Mouse (Mus musculus) embryonic facial prominence, embryonic 10.5 days (tissue): Measurements from ENCODE around the gene Rgs8. TPM values are rescaled to one million over a fixed set of nuclear protein-coding genes. Genes with fewer than 3 reads are reported as not detected.
A peak's percentile ranks its signal among the peaks of the same experiment; 100 is the strongest.

Experiments
- DNase-seq: peaks from one replicate; pipeline ENCODE4 v3.0.0-alpha.2; 2017; ENCODE audit warnings: low spot score
- H3K27ac ChIP-seq: fragments of 300-500 bp; sonication (generic); replicated peaks from 2 replicates; pipeline ENCODE4 v1.5.1; 2016; ENCODE audit warnings: mild to moderate bottlenecking
- H3K27me3 ChIP-seq: fragments of 300-500 bp; sonication (generic); replicated peaks from 2 replicates; pipeline ENCODE4 v1.6.1; 2016; ENCODE audit warnings: low read depth, mild to moderate bottlenecking; ENCODE audit not compliant: poor library complexity, severe bottlenecking
- H3K36me3 ChIP-seq: fragments of 300-500 bp; sonication (generic); replicated peaks from 2 replicates; pipeline ENCODE4 v1.6.1; 2016; ENCODE audit warnings: mild to moderate bottlenecking, moderate library complexity
- H3K4me1 ChIP-seq: fragments of 300-500 bp; sonication (generic); 2 replicates; pipeline ENCODE4 v1.6.1; 2016
- H3K4me3 ChIP-seq: fragments of 300-500 bp; sonication (generic); 2 replicates; pipeline ENCODE4 v1.5.1; 2016; ENCODE audit warnings: mild to moderate bottlenecking, moderate library complexity
- H3K9me3 ChIP-seq: fragments of 300-500 bp; sonication (generic); 2 replicates; pipeline ENCODE4 v1.6.1; 2016; ENCODE audit warnings: mild to moderate bottlenecking
- WGBS: fragments of 180-500 bp; shearing (Covaris S2); methylation state at CpG from one replicate; pipeline ENCODE4 v1.1.7; 2016; 5-methylcytosine and 5-hydroxymethylcytosine counted together
- polyA plus RNA-seq: library from polyadenylated mRNA; unstranded; fragments of >200 nt; fragmentation: Nextera tagmentation; extraction: Ambion mirVana; gene quantifications from 2 replicates; pipeline ENCODE4 v1.2.1, GENCODE M21; 2016

Gene Rgs8
- polyA plus RNA-seq, 1 experiment from 2014 or later, result 2.3 TPM

DNA sequence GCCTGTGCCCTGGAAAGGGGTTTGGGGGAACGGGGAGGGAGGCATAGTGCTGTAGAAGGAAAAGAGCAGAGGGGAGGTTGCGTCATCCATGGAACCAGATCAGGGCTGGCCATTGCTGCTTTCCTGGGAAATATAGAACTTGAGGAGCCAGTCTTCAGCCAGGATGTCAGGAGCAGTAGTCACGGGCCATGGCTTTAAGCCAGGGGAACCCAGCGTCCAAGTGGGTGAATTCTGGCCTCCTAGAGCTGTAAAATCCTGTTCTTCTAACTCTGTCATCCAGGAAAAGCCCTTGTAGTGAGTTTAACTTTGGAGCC, 8.8 kb downstream of the Rgs8 start:
- 48% methylated on average over 4 of the region's 4 CpGs for WGBS
- H3K4me3 ChIP-seq, result 0 out of 2 replicates have a peak overlapping the region, but pooled peaks have one; percentile 11
- H3K27me3 ChIP-seq, result peaks cover 46% of the 10 kb centered on the region
- H3K4me1 ChIP-seq, result peaks cover 59% of the 10 kb centered on the region
- peak overlapping the region; percentile 30; the same call in 1 of the 2 replicates for H3K27ac ChIP-seq
- DNase-seq, result no peak
- no peaks in the 10 kb centered on the region for H3K36me3 ChIP-seq
- H3K9me3 ChIP-seq, result no peaks in the 10 kb centered on the region

DNA sequence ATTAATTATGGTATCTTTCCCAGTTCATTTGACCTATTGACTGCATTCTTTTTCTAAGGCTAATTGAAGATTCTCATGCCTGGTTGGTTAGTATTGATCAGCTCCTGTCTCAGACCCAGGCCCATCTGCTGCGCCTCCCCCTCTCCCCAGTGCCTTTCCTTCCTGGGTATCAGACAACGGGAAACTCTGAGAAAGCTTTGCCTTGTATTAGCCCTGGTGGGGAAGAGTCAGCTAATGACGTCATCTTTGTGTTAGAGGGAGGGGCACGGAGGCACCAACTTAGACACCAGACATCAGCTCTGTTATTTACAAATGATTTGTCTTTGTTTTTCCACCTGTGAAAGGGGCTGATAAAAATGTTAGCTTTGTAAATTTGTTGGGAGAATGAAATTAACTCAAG, 9.5 kb downstream of the Rgs8 start:
- Histone ChIP-seq H3K4me1 (peaks cover 62% of the 10 kb centered on the region), H3K36me3 (no peaks in the 10 kb centered on the region), H3K9me3 (no peaks in the 10 kb centered on the region), H3K4me3 (no peak overlapping the region), H3K27me3 (peaks cover 49% of the 10 kb centered on the region), H3K27ac (no peak overlapping the region)
- 31% methylated on average over 4 of the region's 4 CpGs for WGBS
- DNase-seq, result no peak

DNA sequence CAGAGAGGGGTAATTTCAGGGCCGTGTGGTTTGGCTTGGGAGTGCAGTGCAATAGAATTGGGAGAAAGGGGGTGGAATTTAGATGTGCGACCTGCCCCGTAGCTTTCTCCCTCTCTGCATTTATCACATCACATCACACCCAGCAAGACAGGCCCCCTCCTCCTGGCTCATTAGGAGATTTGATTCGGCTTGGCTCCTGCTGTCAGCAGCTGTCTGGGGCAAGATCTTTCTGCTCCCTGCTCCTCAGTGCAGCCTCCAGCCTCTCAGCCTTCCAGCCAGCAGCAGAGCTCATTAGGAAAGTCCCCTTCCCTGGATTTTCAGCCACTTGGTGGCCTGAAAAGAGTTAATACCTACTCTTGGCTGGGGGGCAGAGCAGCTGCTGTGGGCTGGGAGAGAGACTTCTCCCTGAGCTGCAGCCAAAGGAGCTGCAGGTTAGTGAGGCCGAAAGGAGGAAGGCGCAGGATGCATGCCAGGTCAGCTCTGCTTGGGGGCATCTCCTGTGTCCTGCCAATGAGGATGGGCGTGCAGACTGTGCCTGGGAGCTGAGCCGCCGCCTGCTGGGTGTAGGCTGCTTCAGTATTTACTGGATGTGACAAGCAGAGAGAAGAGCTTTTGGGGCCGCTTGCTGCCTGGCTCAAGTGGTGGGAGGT, 12.4 kb downstream of the Rgs8 start:
- H3K9me3 ChIP-seq, result no peaks in the 10 kb centered on the region
- 7% methylated on average over 10 of the region's 10 CpGs for WGBS
- H3K27me3 ChIP-seq, result peaks cover 62% of the 10 kb centered on the region
- H3K36me3 ChIP-seq, result no peaks in the 10 kb centered on the region
- H3K4me3 ChIP-seq, result peak overlapping the region; percentile 37
- peak; percentile 43 for DNase-seq
- peaks cover 51% of the 10 kb centered on the region for H3K4me1 ChIP-seq
- H3K27ac ChIP-seq, result no peak overlapping the region

- H3K4me3 ChIP-seq, result no peak overlapping the region
- H3K9me3 ChIP-seq, result no peaks in the 10 kb centered on the region
- H3K27ac ChIP-seq, result no peak overlapping the region
- WGBS, result 15% methylated on average over 1 of the region's 1 CpGs
- peaks cover 65% of the 10 kb centered on the region for H3K27me3 ChIP-seq
- no peaks in the 10 kb centered on the region for H3K36me3 ChIP-seq
- H3K4me1 ChIP-seq, result peaks cover 41% of the 10 kb centered on the region
- no peak for DNase-seq
Observed at GRCm38 (mm10) chr1:153666236-153666635, 13.4 kb downstream of the Rgs8 start.

DNA sequence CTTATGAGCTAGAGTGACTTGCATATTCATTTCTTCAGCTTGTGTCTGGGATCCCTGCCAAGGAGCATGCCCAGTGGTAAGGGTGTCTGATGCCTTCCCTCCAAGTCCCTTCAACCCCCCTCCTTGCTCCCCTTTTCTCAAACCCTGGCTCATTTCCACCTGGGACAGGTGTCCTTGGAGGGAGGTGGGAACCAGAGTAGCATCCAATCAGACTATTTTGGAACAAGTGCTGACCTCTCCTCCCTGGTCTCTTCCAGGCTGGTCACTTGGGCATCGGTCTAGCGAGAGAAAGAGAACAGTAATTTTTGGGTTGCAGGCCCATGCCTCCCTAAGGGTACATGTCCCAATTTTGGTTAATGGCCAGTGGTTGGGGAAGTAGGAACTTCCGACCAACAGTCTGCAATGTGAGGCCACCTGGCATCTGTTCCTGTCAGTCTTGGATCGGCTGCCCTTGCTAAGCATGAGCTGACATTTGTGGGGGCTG, 14.5 kb downstream of the Rgs8 start:
- 80% methylated on average over 4 of the region's 4 CpGs for WGBS
- no peak for DNase-seq
- peaks cover 30% of the 10 kb centered on the region for H3K4me1 ChIP-seq
- H3K27ac ChIP-seq, result no peak overlapping the region
- H3K9me3 ChIP-seq, result no peaks in the 10 kb centered on the region
- H3K36me3 ChIP-seq, result no peaks in the 10 kb centered on the region
- H3K4me3 ChIP-seq, result no peak overlapping the region
- peaks cover 62% of the 10 kb centered on the region for H3K27me3 ChIP-seq

GRCm38 (mm10) chr1:153667781-153668180, 15.0 kb downstream of the Rgs8 start:
- Histone ChIP-seq H3K9me3 (no peaks in the 10 kb centered on the region), H3K4me1 (peaks cover 32% of the 10 kb centered on the region), H3K36me3 (no peaks in the 10 kb centered on the region), H3K27ac (peak overlapping the region; percentile 14; the same call in 1 of the 2 replicates), H3K27me3 (peaks cover 62% of the 10 kb centered on the region), H3K4me3 (no peak overlapping the region)
- 80% methylated on average over 5 of the region's 5 CpGs for WGBS
- no peak for DNase-seq

GRCm38 (mm10) chr1:153669086-153669485, 16.3 kb downstream of the Rgs8 start:
- no peak for DNase-seq

DNA sequence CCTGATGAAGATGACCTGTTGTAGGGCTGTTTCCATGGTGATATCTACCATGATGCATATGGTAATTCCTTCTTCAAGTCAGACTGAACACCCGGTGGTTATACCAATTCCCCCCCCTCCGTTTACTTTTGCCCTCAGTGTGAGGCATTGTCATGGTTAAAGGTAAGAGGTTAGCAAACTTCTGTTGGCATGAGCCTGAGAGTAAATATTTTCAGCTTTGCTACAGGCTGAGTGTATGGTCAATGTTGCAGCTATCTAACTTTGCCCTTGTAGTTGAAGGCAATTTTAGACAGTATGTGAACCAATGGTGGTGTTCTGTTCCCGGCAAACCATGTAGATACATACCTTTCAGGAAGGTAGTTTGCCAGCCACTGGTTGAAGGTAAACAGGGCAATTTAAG, 16.9 kb downstream of the Rgs8 start:
- no peak for DNase-seq
- no peaks in the 10 kb centered on the region for H3K36me3 ChIP-seq
- no peak overlapping the region for H3K4me3 ChIP-seq
- peaks cover 33% of the 10 kb centered on the region for H3K4me1 ChIP-seq
- H3K27me3 ChIP-seq, result peaks cover 55% of the 10 kb centered on the region
- no peak overlapping the region for H3K27ac ChIP-seq
- H3K9me3 ChIP-seq, result no peaks in the 10 kb centered on the region
- WGBS, result 66% methylated on average over 3 of the region's 3 CpGs

More at GRCm38 (mm10) chr1:153669086-153669485, 16.3 kb downstream of the Rgs8 start:
- H3K36me3 ChIP-seq, result no peaks in the 10 kb centered on the region
- peaks cover 33% of the 10 kb centered on the region for H3K4me1 ChIP-seq
- H3K9me3 ChIP-seq, result no peaks in the 10 kb centered on the region
- H3K27me3 ChIP-seq, result peaks cover 62% of the 10 kb centered on the region
- 84% methylated on average over 7 of the region's 7 CpGs for WGBS
- H3K4me3 ChIP-seq, result no peak overlapping the region
- no peak overlapping the region for H3K27ac ChIP-seq

DNA sequence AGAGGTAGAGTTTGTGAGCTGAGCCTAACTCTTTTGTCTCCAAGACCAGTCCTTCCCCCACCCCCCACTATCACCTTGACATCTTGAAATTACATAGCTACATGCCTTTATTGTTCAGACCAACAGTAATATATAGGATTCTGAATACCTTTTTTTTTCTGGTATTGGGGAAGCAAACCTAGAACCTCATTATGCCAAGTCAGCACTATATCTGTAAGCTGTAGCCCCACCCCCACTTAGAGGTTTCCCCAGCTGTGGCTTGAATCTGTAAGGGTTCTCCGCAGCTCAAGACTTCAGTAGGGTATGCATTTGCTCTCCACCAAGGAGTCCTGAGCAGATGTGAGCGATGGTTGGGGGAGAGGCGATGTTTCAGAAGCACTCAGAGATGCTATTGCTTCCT, 18.5 kb downstream of the Rgs8 start:
- H3K36me3 ChIP-seq, result no peaks in the 10 kb centered on the region
- H3K4me1 ChIP-seq, result peaks cover 16% of the 10 kb centered on the region
- H3K9me3 ChIP-seq, result no peaks in the 10 kb centered on the region
- WGBS, result 81% methylated on average over 3 of the region's 3 CpGs
- DNase-seq, result no peak
- peaks cover 44% of the 10 kb centered on the region for H3K27me3 ChIP-seq
- no peak overlapping the region for H3K4me3 ChIP-seq
- H3K27ac ChIP-seq, result no peak overlapping the region

- Histone ChIP-seq H3K4me3 (no peak overlapping the region), H3K27ac (no peak overlapping the region), H3K4me1 (peaks cover 7% of the 10 kb centered on the region; the same call in 1 of the 2 replicates), H3K9me3 (no peaks in the 10 kb centered on the region), H3K27me3 (peaks cover 38% of the 10 kb centered on the region), H3K36me3 (no peaks in the 10 kb centered on the region)
- DNase-seq, result no peak
- WGBS, result 64% methylated on average over 9 of the region's 9 CpGs
Observed at GRCm38 (mm10) chr1:153672698-153673097, 19.9 kb downstream of the Rgs8 start.

- Histone ChIP-seq H3K4me1 (peaks cover 6% of the 10 kb centered on the region; the same call in 1 of the 2 replicates), H3K36me3 (no peaks in the 10 kb centered on the region), H3K27ac (no peak overlapping the region), H3K9me3 (no peaks in the 10 kb centered on the region), H3K4me3 (no peak overlapping the region), H3K27me3 (peaks cover 29% of the 10 kb centered on the region; the same call in 1 of the 2 replicates)
- no peak for DNase-seq
- WGBS, result 90% methylated on average over 12 of the region's 12 CpGs
Observed at GRCm38 (mm10) chr1:153673900-153674299, 21.1 kb downstream of the Rgs8 start.

GRCm38 (mm10) chr1:153675591-153675990, 22.8 kb downstream of the Rgs8 start:
- H3K4me3 ChIP-seq, result no peak overlapping the region
- WGBS, result 75% methylated on average over 4 of the region's 4 CpGs
- H3K9me3 ChIP-seq, result no peaks in the 10 kb centered on the region
- no peak overlapping the region for H3K27ac ChIP-seq
- peaks cover 17% of the 10 kb centered on the region; the same call in 1 of the 2 replicates for H3K4me1 ChIP-seq
- no peak for DNase-seq
- H3K27me3 ChIP-seq, result peaks cover 33% of the 10 kb centered on the region; the same call in 1 of the 2 replicates
- no peaks in the 10 kb centered on the region for H3K36me3 ChIP-seq

DNA sequence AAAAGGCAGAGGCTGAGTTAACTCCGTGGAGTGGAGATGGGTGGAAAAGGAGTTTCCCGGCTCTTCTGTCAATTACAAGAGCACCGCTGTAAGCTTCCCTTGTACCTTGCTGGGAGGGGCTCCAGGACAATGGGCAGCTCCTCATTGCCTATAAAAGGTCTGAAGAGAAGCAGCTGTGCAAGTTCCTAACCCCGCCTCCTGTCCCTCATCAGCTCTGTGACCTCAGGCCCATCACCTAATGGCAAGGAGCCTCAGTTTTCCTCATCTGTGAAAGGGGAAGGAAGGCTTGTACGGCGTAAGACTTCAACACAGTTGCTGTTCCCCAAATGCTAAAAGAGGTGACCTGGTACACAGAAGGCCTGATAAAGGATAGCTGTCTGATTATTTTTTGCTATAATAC, 24.8 kb downstream of the Rgs8 start:
- Histone ChIP-seq H3K4me3 (no peak overlapping the region), H3K27me3 (peaks cover 26% of the 10 kb centered on the region; the same call in 1 of the 2 replicates), H3K9me3 (no peaks in the 10 kb centered on the region), H3K4me1 (peaks cover 16% of the 10 kb centered on the region; the same call in 1 of the 2 replicates), H3K36me3 (no peaks in the 10 kb centered on the region), H3K27ac (no peak overlapping the region)
- DNase-seq, result no peak
- WGBS, result 57% methylated on average over 6 of the region's 6 CpGs
